Mouse (Mus musculus) ES-Bruce4 (cell line): ENCODE data around the gene Ttyh2. TPM values are rescaled to one million over a fixed set of nuclear protein-coding genes. Genes with fewer than 3 reads are reported as not detected.

Experiments
- H3K27ac ChIP-seq: 2 replicates; pipeline ENCODE4 v1.5.1; 2012; ENCODE audit warnings: low read length, inconsistent platforms; ENCODE audit not compliant: insufficient read depth
- H3K27me3 ChIP-seq: 2 replicates; pipeline ENCODE4 v1.6.1; 2012; ENCODE audit warnings: mild to moderate bottlenecking, low read length, inconsistent platforms; ENCODE audit not compliant: control insufficient read depth, poor library complexity, insufficient read depth, severe bottlenecking
- H3K36me3 ChIP-seq: 2 replicates; pipeline ENCODE4 v1.6.1; 2012; ENCODE audit warnings: inconsistent platforms, mild to moderate bottlenecking, low read length, moderate library complexity; ENCODE audit not compliant: control insufficient read depth, poor library complexity, insufficient read depth, severe bottlenecking
- H3K4me1 ChIP-seq: one replicate; pipeline ENCODE4 v1.8.1; 2011; ENCODE audit warnings: low read length; ENCODE audit not compliant: control insufficient read depth, insufficient read depth
- H3K4me3 ChIP-seq: 2 replicates; pipeline ENCODE4 v1.5.1; 2011; ENCODE audit warnings: low read depth, mild to moderate bottlenecking, low read length
- H3K9ac ChIP-seq: 2 replicates; pipeline ENCODE4 v1.6.1; 2012; ENCODE audit warnings: low read depth, mild to moderate bottlenecking, inconsistent platforms; ENCODE audit not compliant: poor library complexity, severe bottlenecking
- H3K9me3 ChIP-seq: replicated peaks from 2 replicates; pipeline ENCODE4 v1.6.1; 2012; ENCODE audit warnings: mild to moderate bottlenecking, low read length, inconsistent platforms; ENCODE audit not compliant: control insufficient read depth, poor library complexity, insufficient read depth, severe bottlenecking
- CTCF ChIP-seq: IDR thresholded peaks from one replicate; pipeline ENCODE4 v1.8.1; 2011; ENCODE audit warnings: low read depth, low read length
- EP300 ChIP-seq: IDR thresholded peaks from 2 replicates; pipeline ENCODE4 v1.6.1; 2011; ENCODE audit warnings: low read depth, low read length; ENCODE audit not compliant: insufficient read depth
- POLR2A ChIP-seq: IDR thresholded peaks from one replicate; pipeline ENCODE4 v1.8.1; 2011; ENCODE audit warnings: low read length; ENCODE audit not compliant: insufficient read depth
- polyA plus RNA-seq: library from polyadenylated mRNA; stranded (reverse); fragments of >200 nt; gene quantifications from 2 replicates; pipeline ENCODE4 v1.2.4, GENCODE M21; 2011; ENCODE audit warnings: low read depth; ENCODE audit not compliant: missing spikeins, insufficient read depth, insufficient read length

Ttyh2 gene
- polyA plus RNA-seq, 1 experiment, result 11.8 TPM

- Histone ChIP-seq H3K4me3 (no peak overlapping the region), H3K27me3 (no peaks in the 10 kb centered on the region), H3K9me3 (no peaks in the 10 kb centered on the region), H3K36me3 (no peaks in the 10 kb centered on the region), H3K4me1 (peaks cover 4% of the 10 kb centered on the region), H3K27ac (no peak overlapping the region), H3K9ac (no peak overlapping the region)
- TF ChIP-seq CTCF (no peak), POLR2A (no peak), EP300 (no peak)
Measured at GRCm38 (mm10) chr11:114680291-114680690, 5.1 kb downstream of the Ttyh2 start.

- no peak overlapping the region for H3K4me3 ChIP-seq
- no peak overlapping the region for H3K9ac ChIP-seq
- H3K4me1 ChIP-seq, result peaks cover 4% of the 10 kb centered on the region
- no peaks in the 10 kb centered on the region for H3K27me3 ChIP-seq
- no peak for TF ChIP-seq POLR2A
- H3K27ac ChIP-seq, result no peak overlapping the region
- H3K36me3 ChIP-seq, result no peaks in the 10 kb centered on the region
- H3K9me3 ChIP-seq, result no peaks in the 10 kb centered on the region
Measured at GRCm38 (mm10) chr11:114681054-114681453, 5.8 kb downstream of the Ttyh2 start.

GRCm38 (mm10) chr11:114682321-114682900, 7.2 kb downstream of the Ttyh2 start:
- Histone ChIP-seq H3K9me3 (no peaks in the 10 kb centered on the region), H3K4me3 (no peak overlapping the region), H3K27me3 (no peaks in the 10 kb centered on the region), H3K36me3 (no peaks in the 10 kb centered on the region), H3K4me1 (peaks cover 9% of the 10 kb centered on the region), H3K9ac (no peak overlapping the region), H3K27ac (no peak overlapping the region)
- TF ChIP-seq CTCF (no peak), EP300 (no peak), POLR2A (no peak)

- Histone ChIP-seq H3K4me3 (no peak overlapping the region), H3K27ac (peak overlapping the region; percentile 18; the same call in 1 of the 2 replicates), H3K9me3 (no peaks in the 10 kb centered on the region), H3K36me3 (no peaks in the 10 kb centered on the region), H3K4me1 (peaks cover 9% of the 10 kb centered on the region), H3K27me3 (no peaks in the 10 kb centered on the region), H3K9ac (no peak overlapping the region)
- no peak for TF ChIP-seq POLR2A
- TF ChIP-seq EP300, result no peak
- no peak for TF ChIP-seq CTCF
Measured at GRCm38 (mm10) chr11:114683029-114683721, 7.9 kb downstream of the Ttyh2 start.

- peak overlapping the region; percentile 24; the same call in 1 of the 2 replicates for H3K9ac ChIP-seq
- peaks cover 9% of the 10 kb centered on the region for H3K4me1 ChIP-seq
- no peaks in the 10 kb centered on the region for H3K36me3 ChIP-seq
- H3K27ac ChIP-seq, result peak overlapping the region; percentile 33; the same call in 1 of the 2 replicates
- H3K4me3 ChIP-seq, result peak overlapping the region; percentile 50
- no peaks in the 10 kb centered on the region for H3K9me3 ChIP-seq
- TF ChIP-seq POLR2A (no peak), CTCF (no peak), EP300 (no peak)
- no peaks in the 10 kb centered on the region for H3K27me3 ChIP-seq
Measured at GRCm38 (mm10) chr11:114683722-114684621, 8.7 kb downstream of the Ttyh2 start.
